Mouse (Mus musculus) small intestine, adult 2 months (tissue): ENCODE measurements around the gene Cyp3a41a.

Experiments
- CTCF ChIP-seq: fragments of 200-500 bp; IDR thresholded peaks from 2 replicates; pipeline ENCODE4 v1.5.1; 2012; ENCODE audit warnings: low read depth, mild to moderate bottlenecking, control low read depth, inconsistent platforms, low read length, moderate library complexity, mixed read lengths; ENCODE audit not compliant: insufficient replicate concordance, insufficient read length; ENCODE audit errors: extremely low read depth
- POLR2A ChIP-seq: fragments of 200-500 bp; IDR thresholded peaks from 2 replicates; pipeline ENCODE4 v1.6.1; 2012; ENCODE audit warnings: low read depth, mild to moderate bottlenecking, control low read depth, inconsistent platforms, low read length, moderate library complexity

DNA sequence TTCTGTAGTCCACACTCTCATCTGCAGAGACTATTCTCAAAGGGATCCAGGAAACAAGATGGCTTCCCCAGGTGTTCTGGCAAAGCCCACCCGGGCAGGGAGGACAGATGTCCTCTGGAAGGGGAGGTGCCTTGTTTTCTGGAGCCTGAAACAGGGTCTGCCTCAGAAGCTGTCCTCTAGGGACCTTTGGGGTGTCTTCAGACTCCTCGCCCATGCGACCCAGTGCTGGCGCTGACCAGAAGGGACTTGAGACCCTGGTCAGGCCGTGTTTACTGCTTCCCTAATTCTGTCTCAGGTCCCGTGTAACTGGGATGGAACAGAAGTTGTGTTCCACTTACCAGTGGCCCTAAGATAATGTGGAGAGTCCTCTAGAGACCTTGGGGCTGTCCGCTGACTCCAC lies 57.9 kb downstream of the Cyp3a41a start:
- TF ChIP-seq POLR2A (no peak), CTCF (no peak)
